Mouse (Mus musculus): ENCODE results near the gene Krt83. TPM values are rescaled to one million over a fixed set of nuclear protein-coding genes. Genes with fewer than 3 reads are reported as not detected.

Gene Krt83
- polyA plus RNA-seq, 1 experiment from 2014 or later: not detected

- Histone ChIP-seq H3K27ac (ENCODE audit: low read length) (no peak overlapping the region), H3K9me3 (ENCODE audit: low read length) (no peaks in the 10 kb centered on the region), H3K36me3 (ENCODE audit: insufficient read depth, low read length) (no peaks in the 10 kb centered on the region), H3K27me3 (replicated peaks; ENCODE audit: insufficient read depth, low read length) (no peaks in the 10 kb centered on the region), H3K4me2 (replicated peaks; ENCODE audit: low read depth, low read length) (no peak overlapping the region), H3K4me1 (ENCODE audit: insufficient read depth, low read depth, low read length) (peaks cover 3% of the 10 kb centered on the region; the same call in 1 of the 2 replicates), H3K9ac (replicated peaks; ENCODE audit: low read depth) (no peak overlapping the region), H3K4me3 (ENCODE audit: low read depth, low read length) (no peak overlapping the region)
- WGBS: 47% methylated on average over 1 of the region's 1 CpGs
- DNase-seq (ENCODE audit: low spot score) (no peak), ATAC-seq (no peak)
- TF ChIP-seq CTCF (IDR thresholded peaks at IDR 0.05) (no peak), EP300 (IDR thresholded peaks at IDR 0.05) (no peak)
Measured at GRCm38 (mm10) chr15:101494203-101494602, 2.9 kb upstream of the Krt83 start.

GRCm38 (mm10) chr15:101493713-101494112 is 2.4 kb upstream of the Krt83 start:
- 87% methylated on average over 6 of the region's 6 CpGs for WGBS
- ATAC-seq (no peak), DNase-seq (ENCODE audit: low spot score) (no peak)
- Histone ChIP-seq H3K27me3 (replicated peaks; ENCODE audit: insufficient read depth, low read length) (no peaks in the 10 kb centered on the region), H3K9ac (replicated peaks; ENCODE audit: low read depth) (no peak overlapping the region), H3K4me2 (replicated peaks; ENCODE audit: low read depth, low read length) (no peak overlapping the region), H3K27ac (ENCODE audit: low read length) (no peak overlapping the region), H3K4me1 (ENCODE audit: insufficient read depth, low read depth, low read length) (peaks cover 3% of the 10 kb centered on the region; the same call in 1 of the 2 replicates), H3K9me3 (ENCODE audit: low read length) (no peaks in the 10 kb centered on the region), H3K36me3 (ENCODE audit: insufficient read depth, low read length) (no peaks in the 10 kb centered on the region), H3K4me3 (ENCODE audit: low read depth, low read length) (no peak overlapping the region)
- TF ChIP-seq CTCF (IDR thresholded peaks at IDR 0.05) (no peak), EP300 (IDR thresholded peaks at IDR 0.05) (no peak)

GRCm38 (mm10) chr15:101492718-101493117 is 1.4 kb upstream of the Krt83 start:
- no peaks in the 10 kb centered on the region for H3K36me3 ChIP-seq (ENCODE audit: insufficient read depth, low read length)
- H3K4me2 ChIP-seq (replicated peaks; ENCODE audit: low read depth, low read length): no peak overlapping the region
- no peaks in the 10 kb centered on the region for H3K9me3 ChIP-seq (ENCODE audit: low read length)
- H3K4me3 ChIP-seq (ENCODE audit: low read depth, low read length): no peak overlapping the region
- H3K27me3 ChIP-seq (replicated peaks; ENCODE audit: insufficient read depth, low read length): no peaks in the 10 kb centered on the region
- no peak for DNase-seq (ENCODE audit: low spot score)
- WGBS: 44% methylated on average over 8 of the region's 8 CpGs
- TF ChIP-seq CTCF (IDR thresholded peaks at IDR 0.05) (no peak), EP300 (IDR thresholded peaks at IDR 0.05) (no peak)
- H3K9ac ChIP-seq (replicated peaks; ENCODE audit: low read depth): no peak overlapping the region
- H3K27ac ChIP-seq (ENCODE audit: low read length): no peak overlapping the region
- ATAC-seq: no peak
- peaks cover 3% of the 10 kb centered on the region; the same call in 1 of the 2 replicates for H3K4me1 ChIP-seq (ENCODE audit: insufficient read depth, low read depth, low read length)

GRCm38 (mm10) chr15:101485911-101486635 is 5.2 kb downstream of the Krt83 start:
- DNase-seq (ENCODE audit: low spot score) (no peak), ATAC-seq (no peak)

GRCm38 (mm10) chr15:101484939-101485338 is 6.4 kb downstream of the Krt83 start:
- Histone ChIP-seq H3K4me3 (ENCODE audit: low read depth, low read length) (no peak overlapping the region), H3K27me3 (replicated peaks; ENCODE audit: insufficient read depth, low read length) (no peaks in the 10 kb centered on the region), H3K27ac (ENCODE audit: low read length) (no peak overlapping the region), H3K36me3 (ENCODE audit: insufficient read depth, low read length) (no peaks in the 10 kb centered on the region), H3K4me1 (ENCODE audit: insufficient read depth, low read depth, low read length) (no peaks in the 10 kb centered on the region), H3K9me3 (ENCODE audit: low read length) (no peaks in the 10 kb centered on the region), H3K9ac (replicated peaks; ENCODE audit: low read depth) (no peak overlapping the region), H3K4me2 (replicated peaks; ENCODE audit: low read depth, low read length) (no peak overlapping the region)
- 74% methylated on average over 1 of the region's 1 CpGs for WGBS
- ATAC-seq (no peak), DNase-seq (ENCODE audit: low spot score) (no peak)
- TF ChIP-seq CTCF (IDR thresholded peaks at IDR 0.05) (no peak), EP300 (IDR thresholded peaks at IDR 0.05) (no peak)

More at GRCm38 (mm10) chr15:101485911-101486635, 5.2 kb downstream of the Krt83 start:
- WGBS: 72% methylated on average over 11 of the region's 11 CpGs
- no peak overlapping the region for H3K27ac ChIP-seq (ENCODE audit: low read length)
- H3K9me3 ChIP-seq (ENCODE audit: low read length): no peaks in the 10 kb centered on the region
- no peak overlapping the region for H3K9ac ChIP-seq (replicated peaks; ENCODE audit: low read depth)
- H3K4me3 ChIP-seq (ENCODE audit: low read depth, low read length): no peak overlapping the region
- no peaks in the 10 kb centered on the region for H3K36me3 ChIP-seq (ENCODE audit: insufficient read depth, low read length)
- no peaks in the 10 kb centered on the region for H3K4me1 ChIP-seq (ENCODE audit: insufficient read depth, low read depth, low read length)
- H3K27me3 ChIP-seq (replicated peaks; ENCODE audit: insufficient read depth, low read length): no peaks in the 10 kb centered on the region
- no peak overlapping the region for H3K4me2 ChIP-seq (replicated peaks; ENCODE audit: low read depth, low read length)
- TF ChIP-seq CTCF (IDR thresholded peaks at IDR 0.05) (no peak), EP300 (IDR thresholded peaks at IDR 0.05) (no peak)

GRCm38 (mm10) chr15:101483646-101484045 is 7.7 kb downstream of the Krt83 start:
- no peaks in the 10 kb centered on the region for H3K9me3 ChIP-seq (ENCODE audit: low read length)
- ATAC-seq (no peak), DNase-seq (ENCODE audit: low spot score) (no peak)
- 60% methylated on average over 1 of the region's 1 CpGs for WGBS
- no peak overlapping the region for H3K9ac ChIP-seq (replicated peaks; ENCODE audit: low read depth)
- H3K27ac ChIP-seq (ENCODE audit: low read length): no peak overlapping the region
- no peaks in the 10 kb centered on the region for H3K27me3 ChIP-seq (replicated peaks; ENCODE audit: insufficient read depth, low read length)
- H3K4me3 ChIP-seq (ENCODE audit: low read depth, low read length): no peak overlapping the region
- TF ChIP-seq CTCF (IDR thresholded peaks at IDR 0.05) (no peak), EP300 (IDR thresholded peaks at IDR 0.05) (no peak)
- no peak overlapping the region for H3K4me2 ChIP-seq (replicated peaks; ENCODE audit: low read depth, low read length)
- H3K4me1 ChIP-seq (ENCODE audit: insufficient read depth, low read depth, low read length): no peaks in the 10 kb centered on the region
- no peaks in the 10 kb centered on the region for H3K36me3 ChIP-seq (ENCODE audit: insufficient read depth, low read length)
